Mouse (Mus musculus): Measurements from ENCODE around the gene Myh9. TPM values are rescaled to one million over a fixed set of nuclear protein-coding genes. Genes with fewer than 3 reads are reported as not detected.

The Myh9 gene
- total RNA-seq (2021) (100 to 1,000 TPM in 1 of 2 experiments, 10 to 100 TPM in 1; 88.3 to 111 TPM), polyA plus RNA-seq (2012; rRNA removed) (30.4 and 46.8 TPM in 2 replicates)
- long read RNA-seq, full-length matches to known transcripts = 11 of 20 reads
- long read RNA-seq, partial matches to known transcripts = 7 of 20 reads
- long read RNA-seq, other reads (novel, unspliced or antisense) = 2 of 20 reads

DNA sequence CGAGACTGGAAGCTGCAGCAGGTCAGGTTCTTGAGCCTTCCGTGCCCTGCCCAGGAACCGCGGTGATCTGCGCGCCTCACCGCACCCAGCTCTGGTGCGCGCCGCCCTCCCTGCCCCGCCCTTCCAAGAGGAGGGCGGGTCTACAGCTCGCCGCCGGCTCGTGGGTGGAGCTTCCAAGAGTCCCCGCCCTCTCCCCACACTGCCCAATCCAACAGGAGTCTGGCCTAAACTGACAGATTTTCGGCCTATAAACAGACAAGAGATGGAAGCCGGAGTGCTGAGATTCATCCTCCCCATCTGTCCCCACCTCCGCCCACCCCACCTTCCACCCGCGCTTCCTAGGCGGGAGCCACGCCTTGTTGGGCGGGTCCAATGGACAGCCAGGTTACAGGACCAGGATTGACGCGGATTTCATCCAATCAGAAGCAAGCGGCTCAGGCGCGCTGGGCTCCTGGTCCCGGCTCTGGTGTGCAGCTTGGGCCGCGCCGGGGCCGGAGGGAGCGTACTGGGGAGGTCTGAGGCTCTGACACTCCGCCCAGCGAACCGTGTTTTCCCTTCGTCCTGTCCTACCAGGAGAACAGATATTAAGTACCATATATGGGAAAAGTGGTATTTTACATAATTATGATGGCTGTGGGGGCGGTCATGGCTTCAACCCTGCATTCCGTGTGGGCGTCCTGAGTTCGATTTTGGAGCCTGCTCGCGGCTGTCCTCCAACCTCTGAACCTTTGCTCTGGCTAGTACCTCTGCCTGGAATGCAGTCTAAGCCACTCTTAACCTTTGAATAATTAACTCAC is at the start of gene Myh9:
Myh9 (minus strand) TSS at position 129 of the 797 bp plus-strand sequence.
- peak; percentile 98 to 100 for DNase-seq
- H3K27ac ChIP-seq = peak within 1 kb of the TSS; percentile 98
- peak within 1 kb of the TSS; percentile 87 for H3K4me3 ChIP-seq
- H3K36me3 ChIP-seq (ENCODE audit: control insufficient read depth, insufficient read depth, low read length) = peaks cover 11% of the 10 kb centered on the region; the same call in 1 of the 2 replicates
- 0% methylated on average over 46 of the region's 46 CpGs for WGBS
- peaks cover 13% of the 10 kb centered on the region for H3K4me1 ChIP-seq (ENCODE audit: control insufficient read depth, insufficient read depth, low read length)
- H3K27me3 ChIP-seq (ENCODE audit: control insufficient read depth, insufficient read depth, low read length) = no peaks in the 10 kb centered on the region
- peaks cover 6% of the 10 kb centered on the region for H3K79me2 ChIP-seq (replicated peaks; ENCODE audit: control insufficient read depth, insufficient read depth, low read length)
- intact Hi-C loops (cut with DNase I) = loop anchor here (1.0 kb wide), 1 partner anchor 44 kb away; no protein-coding TSS in a partner anchor
- peak; percentile 92 for TF ChIP-seq POLR2A (IDR thresholded peaks at IDR 0.05; ENCODE audit: insufficient read depth, low read depth, low read length)
- no peak for TF ChIP-seq CTCF (IDR thresholded peaks at IDR 0.05)
- H3K9ac ChIP-seq (ENCODE audit: low read depth, low read length) = peak within 1 kb of the TSS; percentile 95

- H3K79me2 ChIP-seq (replicated peaks; ENCODE audit: control insufficient read depth, insufficient read depth, low read length) = no peaks in the 10 kb centered on the region
- peak overlapping the region; percentile 50 for H3K27ac ChIP-seq
- intact Hi-C loops (cut with DNase I) = no loop called here
- WGBS = 62% methylated on average over 8 of the region's 8 CpGs
- H3K27me3 ChIP-seq (ENCODE audit: control insufficient read depth, insufficient read depth, low read length) = no peaks in the 10 kb centered on the region
- no peaks in the 10 kb centered on the region for H3K4me1 ChIP-seq (ENCODE audit: control insufficient read depth, insufficient read depth, low read length)
- DNase-seq = peak in 1 of 2 experiments; percentile 46
- no peak overlapping the region for H3K9ac ChIP-seq (ENCODE audit: low read depth, low read length)
- no peaks in the 10 kb centered on the region for H3K36me3 ChIP-seq (ENCODE audit: control insufficient read depth, insufficient read depth, low read length)
- 0 out of 2 replicates have a peak, but pooled peaks have one; percentile 36 for TF ChIP-seq POLR2A (IDR thresholded peaks at IDR 0.05; ENCODE audit: insufficient read depth, low read depth, low read length)
- TF ChIP-seq EP300 (IDR thresholded peaks at IDR 0.05; ENCODE audit: insufficient read depth, low read depth, low read length) = no peak
- H3K4me3 ChIP-seq = no peak overlapping the region
Observed at GRCm38 (mm10) chr15:77891766-77892165, 49.8 kb upstream of the Myh9 start.

GRCm38 (mm10) chr15:77889761-77890422 is 47.9 kb upstream of the Myh9 start:
- Histone ChIP-seq H3K4me1 (ENCODE audit: control insufficient read depth, insufficient read depth, low read length) (no peaks in the 10 kb centered on the region), H3K27me3 (ENCODE audit: control insufficient read depth, insufficient read depth, low read length) (no peaks in the 10 kb centered on the region), H3K4me3 (no peak overlapping the region), H3K36me3 (ENCODE audit: control insufficient read depth, insufficient read depth, low read length) (no peaks in the 10 kb centered on the region), H3K9ac (ENCODE audit: low read depth, low read length) (no peak overlapping the region), H3K27ac (no peak overlapping the region; the same call in 1 of the 2 replicates), H3K79me2 (replicated peaks; ENCODE audit: control insufficient read depth, insufficient read depth, low read length) (no peaks in the 10 kb centered on the region)
- TF ChIP-seq POLR2A (IDR thresholded peaks at IDR 0.05; ENCODE audit: insufficient read depth, low read depth, low read length) (no peak), EP300 (IDR thresholded peaks at IDR 0.05; ENCODE audit: insufficient read depth, low read depth, low read length) (no peak), CTCF (IDR thresholded peaks at IDR 0.05) (no peak)
- 63% methylated on average over 4 of the region's 4 CpGs for WGBS
- intact Hi-C loops (cut with DNase I) = no loop called here
- DNase-seq = no peak

DNA sequence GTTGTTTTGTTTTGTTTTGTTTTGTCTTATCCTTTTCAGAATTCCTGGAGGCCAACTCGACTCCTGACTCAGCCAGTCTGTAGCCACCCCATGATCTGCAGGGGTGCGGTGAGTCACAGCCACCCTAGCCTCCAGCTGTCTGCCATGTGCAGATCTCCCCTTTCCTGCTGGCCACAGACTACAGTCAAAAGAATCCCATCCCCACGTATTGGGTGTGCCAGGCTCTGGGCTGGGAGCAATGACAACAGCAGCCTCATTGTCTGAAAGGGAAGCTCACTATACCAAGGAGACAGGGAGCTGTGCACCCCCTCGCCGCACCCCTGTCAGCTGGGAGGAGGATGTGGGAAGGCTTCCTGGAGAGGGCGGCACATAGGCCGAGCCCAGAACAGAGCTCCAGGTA is 46.3 kb upstream of the Myh9 start:
- Histone ChIP-seq H3K27me3 (ENCODE audit: control insufficient read depth, insufficient read depth, low read length) (no peaks in the 10 kb centered on the region), H3K9ac (ENCODE audit: low read depth, low read length) (no peak overlapping the region), H3K79me2 (replicated peaks; ENCODE audit: control insufficient read depth, insufficient read depth, low read length) (no peaks in the 10 kb centered on the region), H3K27ac (no peak overlapping the region), H3K36me3 (ENCODE audit: control insufficient read depth, insufficient read depth, low read length) (no peaks in the 10 kb centered on the region), H3K4me1 (ENCODE audit: control insufficient read depth, insufficient read depth, low read length) (no peaks in the 10 kb centered on the region), H3K4me3 (no peak overlapping the region)
- TF ChIP-seq POLR2A (IDR thresholded peaks at IDR 0.05; ENCODE audit: insufficient read depth, low read depth, low read length) (no peak), EP300 (IDR thresholded peaks at IDR 0.05; ENCODE audit: insufficient read depth, low read depth, low read length) (no peak), CTCF (IDR thresholded peaks at IDR 0.05) (no peak)
- WGBS = 56% methylated on average over 7 of the region's 7 CpGs
- no peak for DNase-seq
- intact Hi-C loops (cut with DNase I) = no loop called here

DNA sequence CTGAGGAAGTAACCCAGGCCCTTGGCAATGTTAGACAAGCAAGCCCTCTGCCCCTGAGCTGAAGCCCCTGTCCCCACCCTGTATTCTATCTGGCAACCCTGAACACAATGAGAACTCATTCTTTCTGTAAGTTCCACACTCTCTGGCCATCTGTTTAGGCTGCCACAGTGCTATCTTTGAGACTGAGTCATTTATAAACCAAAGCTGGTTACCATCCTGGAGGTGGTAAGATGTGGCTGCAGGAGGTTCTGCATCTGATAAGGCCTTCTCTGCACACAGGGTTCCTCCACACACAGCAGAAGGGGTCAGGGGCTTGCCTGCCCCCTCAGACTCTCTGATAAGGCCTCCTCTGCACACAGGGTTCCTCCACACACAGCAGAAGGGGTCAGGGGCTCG is 45.1 kb upstream of the Myh9 start:
- Histone ChIP-seq H3K9ac (ENCODE audit: low read depth, low read length) (no peak overlapping the region), H3K27ac (no peak overlapping the region), H3K4me1 (ENCODE audit: control insufficient read depth, insufficient read depth, low read length) (no peaks in the 10 kb centered on the region), H3K36me3 (ENCODE audit: control insufficient read depth, insufficient read depth, low read length) (no peaks in the 10 kb centered on the region), H3K4me3 (no peak overlapping the region), H3K79me2 (replicated peaks; ENCODE audit: control insufficient read depth, insufficient read depth, low read length) (no peaks in the 10 kb centered on the region), H3K27me3 (ENCODE audit: control insufficient read depth, insufficient read depth, low read length) (no peaks in the 10 kb centered on the region)
- WGBS = 90% methylated on average over 1 of the region's 1 CpGs
- DNase-seq = no peak
- no peak for TF ChIP-seq CTCF (IDR thresholded peaks at IDR 0.05)
- intact Hi-C loops (cut with DNase I) = no loop called here
